Mouse (Mus musculus): ENCODE data around the gene Fancd2. TPM values are rescaled to one million over a fixed set of nuclear protein-coding genes. Genes with fewer than 3 reads are reported as not detected.
A peak's percentile ranks its signal among the peaks of the same experiment; 100 is the strongest.

Fancd2 gene
- polyA plus RNA-seq, 1 experiment from 2014 or later = 10.7 TPM

GRCm38 (mm10) chr6:113576044-113576443 is 44.6 kb downstream of the Fancd2 start:
- Histone ChIP-seq H3K27me3 (ENCODE audit: insufficient read depth, low read length) (no peaks in the 10 kb centered on the region), H3K9ac (replicated peaks; ENCODE audit: low read length) (no peak overlapping the region), H3K4me3 (ENCODE audit: low read length) (no peak overlapping the region), H3K9me3 (ENCODE audit: low read length) (no peaks in the 10 kb centered on the region), H3K27ac (ENCODE audit: low read length) (no peak overlapping the region), H3K4me2 (replicated peaks; ENCODE audit: low read depth, low read length) (no peak overlapping the region), H3K4me1 (ENCODE audit: insufficient read depth, low read length) (no peaks in the 10 kb centered on the region), H3K36me3 (ENCODE audit: insufficient read depth, low read length) (peaks cover 18% of the 10 kb centered on the region)
- 98% methylated on average over 6 of the region's 6 CpGs for WGBS
- no peak for ATAC-seq (ENCODE audit: low FRiP score, low TSS enrichment)

- no peak overlapping the region for H3K9ac ChIP-seq (replicated peaks; ENCODE audit: low read length)
- no peak for ATAC-seq (ENCODE audit: low FRiP score, low TSS enrichment)
- H3K4me2 ChIP-seq (replicated peaks; ENCODE audit: low read depth, low read length) = no peak overlapping the region
- H3K27ac ChIP-seq (ENCODE audit: low read length) = no peak overlapping the region
- H3K36me3 ChIP-seq (ENCODE audit: insufficient read depth, low read length) = peaks cover 13% of the 10 kb centered on the region
- H3K4me1 ChIP-seq (ENCODE audit: insufficient read depth, low read length) = no peaks in the 10 kb centered on the region
- WGBS = 98% methylated on average over 3 of the region's 3 CpGs
- no peak overlapping the region for H3K4me3 ChIP-seq (ENCODE audit: low read length)
- H3K9me3 ChIP-seq (ENCODE audit: low read length) = no peaks in the 10 kb centered on the region
- H3K27me3 ChIP-seq (ENCODE audit: insufficient read depth, low read length) = no peaks in the 10 kb centered on the region
Measured at GRCm38 (mm10) chr6:113579306-113579705, 47.8 kb downstream of the Fancd2 start.

GRCm38 (mm10) chr6:113583023-113583422 is 51.5 kb downstream of the Fancd2 start:
- Histone ChIP-seq H3K9ac (replicated peaks; ENCODE audit: low read length) (no peak overlapping the region), H3K27ac (ENCODE audit: low read length) (no peak overlapping the region), H3K4me1 (ENCODE audit: insufficient read depth, low read length) (no peaks in the 10 kb centered on the region), H3K27me3 (ENCODE audit: insufficient read depth, low read length) (no peaks in the 10 kb centered on the region), H3K4me2 (replicated peaks; ENCODE audit: low read depth, low read length) (no peak overlapping the region), H3K9me3 (ENCODE audit: low read length) (no peaks in the 10 kb centered on the region), H3K4me3 (ENCODE audit: low read length) (no peak overlapping the region), H3K36me3 (ENCODE audit: insufficient read depth, low read length) (peaks cover 4% of the 10 kb centered on the region; the same call in 1 of the 2 replicates)
- no peak for ATAC-seq (ENCODE audit: low FRiP score, low TSS enrichment)
- 89% methylated on average over 4 of the region's 4 CpGs for WGBS

GRCm38 (mm10) chr6:113585065-113585464 is 53.6 kb downstream of the Fancd2 start:
- no peaks in the 10 kb centered on the region for H3K36me3 ChIP-seq (ENCODE audit: insufficient read depth, low read length)
- WGBS = 83% methylated on average over 5 of the region's 5 CpGs
- H3K4me3 ChIP-seq (ENCODE audit: low read length) = no peak overlapping the region
- no peaks in the 10 kb centered on the region for H3K27me3 ChIP-seq (ENCODE audit: insufficient read depth, low read length)
- no peak for ATAC-seq (ENCODE audit: low FRiP score, low TSS enrichment)
- H3K4me2 ChIP-seq (replicated peaks; ENCODE audit: low read depth, low read length) = no peak overlapping the region
- H3K4me1 ChIP-seq (ENCODE audit: insufficient read depth, low read length) = no peaks in the 10 kb centered on the region
- H3K27ac ChIP-seq (ENCODE audit: low read length) = no peak overlapping the region
- H3K9ac ChIP-seq (replicated peaks; ENCODE audit: low read length) = no peak overlapping the region
- H3K9me3 ChIP-seq (ENCODE audit: low read length) = no peaks in the 10 kb centered on the region

GRCm38 (mm10) chr6:113586466-113587183 is 55.1 kb downstream of the Fancd2 start:
- ATAC-seq (ENCODE audit: low FRiP score, low TSS enrichment) = peak; percentile 73
- 66% methylated on average over 5 of the region's 5 CpGs for WGBS
- Histone ChIP-seq H3K27me3 (ENCODE audit: insufficient read depth, low read length) (no peaks in the 10 kb centered on the region), H3K4me3 (ENCODE audit: low read length) (no peak overlapping the region), H3K4me2 (replicated peaks; ENCODE audit: low read depth, low read length) (no peak overlapping the region), H3K36me3 (ENCODE audit: insufficient read depth, low read length) (no peaks in the 10 kb centered on the region), H3K9ac (replicated peaks; ENCODE audit: low read length) (no peak overlapping the region), H3K9me3 (ENCODE audit: low read length) (no peaks in the 10 kb centered on the region), H3K4me1 (ENCODE audit: insufficient read depth, low read length) (no peaks in the 10 kb centered on the region), H3K27ac (ENCODE audit: low read length) (no peak overlapping the region)

- no peak overlapping the region for H3K4me3 ChIP-seq (ENCODE audit: low read length)
- H3K36me3 ChIP-seq (ENCODE audit: insufficient read depth, low read length) = 0 out of 2 replicates have a peak, but pooled peaks cover 3% of the 10 kb centered on the region
- no peak overlapping the region for H3K27ac ChIP-seq (ENCODE audit: low read length)
- H3K4me1 ChIP-seq (ENCODE audit: insufficient read depth, low read length) = no peaks in the 10 kb centered on the region
- WGBS = 90% methylated on average over 2 of the region's 2 CpGs
- no peaks in the 10 kb centered on the region for H3K27me3 ChIP-seq (ENCODE audit: insufficient read depth, low read length)
- no peaks in the 10 kb centered on the region for H3K9me3 ChIP-seq (ENCODE audit: low read length)
- no peak overlapping the region for H3K9ac ChIP-seq (replicated peaks; ENCODE audit: low read length)
- no peak overlapping the region for H3K4me2 ChIP-seq (replicated peaks; ENCODE audit: low read depth, low read length)
- no peak for ATAC-seq (ENCODE audit: low FRiP score, low TSS enrichment)
Measured at GRCm38 (mm10) chr6:113592637-113593036, 61.2 kb downstream of the Fancd2 start.

- no peaks in the 10 kb centered on the region for H3K9me3 ChIP-seq (ENCODE audit: low read length)
- no peak overlapping the region for H3K9ac ChIP-seq (replicated peaks; ENCODE audit: low read length)
- no peak for ATAC-seq (ENCODE audit: low FRiP score, low TSS enrichment)
- 0 out of 2 replicates have a peak, but pooled peaks cover 4% of the 10 kb centered on the region for H3K4me1 ChIP-seq (ENCODE audit: insufficient read depth, low read length)
- 87% methylated on average over 4 of the region's 4 CpGs for WGBS
- H3K27me3 ChIP-seq (ENCODE audit: insufficient read depth, low read length) = no peaks in the 10 kb centered on the region
- no peak overlapping the region for H3K27ac ChIP-seq (ENCODE audit: low read length)
- H3K4me3 ChIP-seq (ENCODE audit: low read length) = no peak overlapping the region
- 0 out of 2 replicates have a peak, but pooled peaks cover 3% of the 10 kb centered on the region for H3K36me3 ChIP-seq (ENCODE audit: insufficient read depth, low read length)
- H3K4me2 ChIP-seq (replicated peaks; ENCODE audit: low read depth, low read length) = no peak overlapping the region
Measured at GRCm38 (mm10) chr6:113597945-113598344, 66.5 kb downstream of the Fancd2 start.

- Histone ChIP-seq H3K4me3 (ENCODE audit: low read length) (no peak overlapping the region), H3K9ac (replicated peaks; ENCODE audit: low read length) (no peak overlapping the region; the same call in 1 of the 2 replicates), H3K27ac (ENCODE audit: low read length) (no peak overlapping the region), H3K36me3 (ENCODE audit: insufficient read depth, low read length) (0 out of 2 replicates have a peak, but pooled peaks cover 3% of the 10 kb centered on the region), H3K9me3 (ENCODE audit: low read length) (no peaks in the 10 kb centered on the region), H3K4me1 (ENCODE audit: insufficient read depth, low read length) (0 out of 2 replicates have a peak, but pooled peaks cover 4% of the 10 kb centered on the region), H3K27me3 (ENCODE audit: insufficient read depth, low read length) (no peaks in the 10 kb centered on the region), H3K4me2 (replicated peaks; ENCODE audit: low read depth, low read length) (0 out of 2 replicates have a peak overlapping the region, but pooled peaks have one; percentile 12)
- ATAC-seq (ENCODE audit: low FRiP score, low TSS enrichment) = no peak
- WGBS = 68% methylated on average over 5 of the region's 5 CpGs
Measured at GRCm38 (mm10) chr6:113599833-113600232, 68.4 kb downstream of the Fancd2 start.

GRCm38 (mm10) chr6:113600543-113601139 is 69.2 kb downstream of the Fancd2 start, which contains the start of gene Fancd2os:
TSS of gene Fancd2os (minus strand) at chr6:113600715.
- no peak within 1 kb of the TSS for H3K4me3 ChIP-seq (ENCODE audit: low read length)
- no peak within 1 kb of the TSS for H3K27ac ChIP-seq (ENCODE audit: low read length)
- peak; percentile 14; the same call in 1 of the 2 replicates for ATAC-seq (ENCODE audit: low FRiP score, low TSS enrichment)
- peak within 1 kb of the TSS; percentile 35 for H3K9ac ChIP-seq (replicated peaks; ENCODE audit: low read length)
- H3K36me3 ChIP-seq (ENCODE audit: insufficient read depth, low read length) = 0 out of 2 replicates have a peak, but pooled peaks cover 3% of the 10 kb centered on the region
- H3K27me3 ChIP-seq (ENCODE audit: insufficient read depth, low read length) = no peaks in the 10 kb centered on the region
- peak within 1 kb of the TSS; percentile 12; the same call in 1 of the 2 replicates for H3K4me2 ChIP-seq (replicated peaks; ENCODE audit: low read depth, low read length)
- 41% methylated on average over 23 of the region's 23 CpGs for WGBS
- H3K9me3 ChIP-seq (ENCODE audit: low read length) = no peaks in the 10 kb centered on the region
- H3K4me1 ChIP-seq (ENCODE audit: insufficient read depth, low read length) = peaks cover 8% of the 10 kb centered on the region; the same call in 1 of the 2 replicates

GRCm38 (mm10) chr6:113602821-113603220 is 71.3 kb downstream of the Fancd2 start:
- 88% methylated on average over 6 of the region's 6 CpGs for WGBS
- ATAC-seq (ENCODE audit: low FRiP score, low TSS enrichment) = no peak
- no peak overlapping the region for H3K9ac ChIP-seq (replicated peaks; ENCODE audit: low read length)
- no peaks in the 10 kb centered on the region for H3K27me3 ChIP-seq (ENCODE audit: insufficient read depth, low read length)
- H3K27ac ChIP-seq (ENCODE audit: low read length) = no peak overlapping the region
- H3K4me1 ChIP-seq (ENCODE audit: insufficient read depth, low read length) = peaks cover 16% of the 10 kb centered on the region; the same call in 1 of the 2 replicates
- H3K4me3 ChIP-seq (ENCODE audit: low read length) = no peak overlapping the region
- H3K4me2 ChIP-seq (replicated peaks; ENCODE audit: low read depth, low read length) = no peak overlapping the region
- no peaks in the 10 kb centered on the region for H3K9me3 ChIP-seq (ENCODE audit: low read length)
- 0 out of 2 replicates have a peak, but pooled peaks cover 4% of the 10 kb centered on the region for H3K36me3 ChIP-seq (ENCODE audit: insufficient read depth, low read length)
